Mouse (Mus musculus) ZHBTc4 (cell line): Measurements from ENCODE around the gene Plxna4.
"Not testable (repeated sequence)": the region's sequence is repeated elsewhere in the genome, so short reads cannot be mapped to it uniquely, and the experiment has no call there.

Experiments used
- DNase-seq: peaks from one replicate; pipeline ENCODE4 v3.0.0-alpha.2; 2011; ENCODE audit warnings: low read depth, low spot score

Gene Plxna4

DNA sequence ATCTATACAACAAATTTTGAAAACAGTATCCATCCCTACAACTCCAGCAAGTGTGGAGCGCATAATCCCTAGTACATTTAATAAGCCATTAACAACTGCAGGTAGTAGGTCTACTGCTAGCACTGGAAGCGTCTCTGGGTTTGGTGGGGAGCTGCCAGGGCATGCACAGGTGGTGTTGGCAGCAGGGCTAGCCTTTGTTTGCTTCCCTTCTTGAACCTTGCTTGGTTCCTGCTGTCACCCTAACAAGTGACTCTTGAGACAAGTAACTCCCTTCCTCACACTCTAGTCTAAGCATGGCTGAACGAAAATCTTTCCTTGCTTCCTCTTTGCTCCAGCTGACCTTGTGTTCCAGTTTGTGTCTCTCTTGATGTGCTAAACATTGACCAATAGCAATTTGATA, 44.0 kb downstream of the Plxna4 start:
- DNase-seq = no peak

DNA sequence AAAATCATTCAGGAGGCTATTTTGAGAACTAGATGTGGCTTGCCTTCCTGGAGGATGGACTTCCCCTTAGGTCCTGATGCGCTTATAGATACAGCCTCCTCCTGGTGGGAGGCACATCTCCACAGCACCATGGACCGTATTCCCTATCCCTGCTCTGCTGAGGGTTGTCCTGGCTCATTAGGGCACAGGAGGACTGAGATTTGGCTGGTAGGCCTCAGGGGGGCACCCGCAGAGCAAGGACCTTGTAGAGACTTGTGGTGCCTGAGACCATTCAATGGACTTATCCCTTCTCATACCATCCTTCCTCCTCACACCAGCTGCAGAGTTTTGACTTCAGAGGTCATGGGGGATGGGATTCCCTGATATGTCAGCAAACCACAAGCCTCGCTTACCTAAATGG, 47.8 kb downstream of the Plxna4 start:
- no peak for DNase-seq

DNA sequence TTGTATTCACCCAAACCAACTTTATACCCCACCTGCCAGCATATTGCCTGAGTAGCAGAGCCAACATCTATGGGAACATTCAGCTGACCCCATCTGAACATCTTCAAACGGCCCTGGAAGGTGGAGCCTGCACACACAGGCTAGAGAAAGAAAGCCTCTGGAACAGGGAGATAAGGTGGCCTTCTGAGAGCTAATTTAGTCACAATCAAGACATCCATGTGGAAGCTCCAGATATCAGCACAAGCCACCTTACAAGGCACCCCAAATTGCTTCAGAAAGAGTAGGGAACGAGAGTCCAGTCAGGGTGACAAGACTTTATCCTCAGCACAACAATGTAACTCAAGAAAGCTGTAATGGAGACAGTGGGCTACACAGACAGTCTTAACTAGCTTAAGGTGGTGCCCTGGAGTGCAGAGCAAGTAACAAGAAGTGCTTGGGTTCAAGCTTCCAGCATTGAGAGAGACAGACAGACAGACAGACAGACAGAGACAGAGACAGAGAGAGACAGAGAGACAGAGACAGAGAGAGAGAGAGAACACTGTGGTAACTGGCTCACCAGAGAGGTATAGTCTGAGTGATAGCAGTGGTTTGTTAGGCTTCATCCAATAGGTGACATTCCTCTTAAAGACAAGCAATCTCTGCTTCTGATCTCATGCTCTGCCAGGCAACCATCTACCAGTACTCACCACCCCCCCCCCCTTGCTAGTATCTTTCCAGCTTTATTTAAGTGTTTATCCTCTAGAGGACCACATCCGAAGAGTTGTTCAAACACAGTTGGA, 53.8 kb downstream of the Plxna4 start:
- no peak for DNase-seq

DNA sequence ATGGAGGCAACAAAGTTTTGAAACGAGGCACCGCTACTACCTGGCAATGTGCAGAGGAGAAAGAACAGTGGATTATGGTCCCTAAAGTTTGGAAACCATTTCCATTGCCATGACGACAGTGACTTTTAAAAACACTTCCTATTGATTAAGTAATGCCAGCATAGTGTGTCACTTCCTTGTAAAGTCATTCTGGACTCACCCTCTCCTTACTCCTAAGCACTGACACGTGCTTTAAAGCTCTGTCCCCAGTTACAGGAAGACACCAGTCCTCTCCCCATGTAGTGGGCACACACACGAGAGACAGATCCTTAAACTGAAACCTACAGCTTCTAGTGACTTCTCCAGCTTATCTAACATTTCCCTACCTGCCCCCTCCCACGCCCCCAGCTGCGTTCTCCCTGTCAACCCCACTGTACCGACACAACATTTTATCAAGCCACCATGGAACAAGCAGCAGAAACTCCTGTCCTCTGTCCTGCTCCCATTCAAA, 59.9 kb downstream of the Plxna4 start:
- DNase-seq = no peak

DNA sequence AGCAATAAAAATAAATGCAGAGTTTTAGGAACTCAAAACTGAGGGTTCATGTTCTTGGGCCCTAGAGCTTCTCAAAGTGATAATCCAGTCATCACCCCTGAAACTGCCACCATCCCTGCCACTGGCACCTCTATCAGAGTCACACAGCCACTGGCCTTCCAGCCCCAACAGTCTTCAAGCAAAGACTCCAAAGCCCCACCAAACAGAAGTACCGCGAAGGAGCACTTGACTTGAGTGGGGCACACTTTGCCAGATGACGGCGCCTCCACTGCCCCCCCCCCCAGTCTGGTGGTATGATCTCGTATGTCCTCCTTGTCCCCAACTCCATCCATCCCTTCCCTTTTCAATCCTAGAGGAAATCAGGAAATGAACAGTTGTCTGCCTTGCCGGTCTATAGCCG, 60.5 kb downstream of the Plxna4 start:
- DNase-seq = no peak

DNA sequence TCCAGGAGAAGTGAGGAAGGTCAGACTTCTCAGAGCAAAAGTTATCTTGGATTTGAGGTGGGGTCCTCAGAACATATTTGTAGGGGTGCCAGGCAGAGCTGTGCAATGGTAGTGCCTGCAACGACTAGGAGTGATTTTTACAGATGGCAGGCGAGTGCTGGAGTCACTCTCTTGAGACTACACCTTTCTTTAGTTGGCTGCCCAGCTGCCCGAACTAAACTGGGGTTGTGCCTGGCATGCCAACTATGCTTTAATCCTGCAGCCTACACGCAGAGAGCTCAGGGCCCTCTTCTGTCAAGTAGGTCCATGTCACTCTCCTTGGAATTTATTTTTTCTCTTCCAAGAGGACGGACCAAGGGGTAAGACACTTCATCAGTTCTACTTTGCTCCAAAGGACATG, 61.2 kb downstream of the Plxna4 start:
- DNase-seq = no peak

DNA sequence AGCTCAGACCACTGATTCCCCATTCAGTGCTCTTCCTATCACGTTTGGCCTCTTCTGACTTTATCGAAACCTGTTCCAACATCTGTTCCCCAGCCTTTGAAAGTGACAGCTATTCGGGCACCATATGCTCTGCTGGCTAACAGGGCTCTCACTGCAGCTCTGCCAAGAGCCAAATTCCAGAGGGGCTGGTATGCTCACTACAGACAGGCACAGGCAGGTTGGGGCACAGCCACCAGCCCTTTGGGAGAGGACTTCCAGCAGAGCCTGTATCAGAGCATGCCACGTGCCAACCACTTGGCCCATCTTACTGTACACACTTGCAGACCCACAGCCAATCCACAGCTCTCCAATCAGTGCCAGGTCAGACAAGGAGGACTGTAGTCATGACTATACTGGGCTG, 67.9 kb downstream of the Plxna4 start:
- DNase-seq = no peak

DNA sequence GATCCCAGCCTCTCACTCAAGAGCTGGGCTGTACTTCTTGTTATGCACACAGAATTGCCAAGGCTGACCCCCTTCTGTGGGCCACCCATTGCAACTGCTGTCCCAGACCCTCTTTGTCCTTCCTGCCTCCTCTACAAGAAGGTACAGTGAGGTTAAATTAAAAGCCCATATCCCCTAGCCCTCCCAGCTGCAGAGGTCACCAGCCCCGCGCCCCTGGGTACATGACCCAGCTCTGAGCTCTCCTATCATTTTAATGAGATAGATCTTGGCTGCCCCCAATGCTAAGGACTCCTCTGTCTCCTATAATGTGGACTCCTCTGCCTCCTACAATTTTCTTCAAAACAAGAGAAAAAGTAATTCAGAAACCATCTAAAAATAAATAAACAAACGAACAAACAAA, 69.4 kb downstream of the Plxna4 start:
- no peak for DNase-seq

DNA sequence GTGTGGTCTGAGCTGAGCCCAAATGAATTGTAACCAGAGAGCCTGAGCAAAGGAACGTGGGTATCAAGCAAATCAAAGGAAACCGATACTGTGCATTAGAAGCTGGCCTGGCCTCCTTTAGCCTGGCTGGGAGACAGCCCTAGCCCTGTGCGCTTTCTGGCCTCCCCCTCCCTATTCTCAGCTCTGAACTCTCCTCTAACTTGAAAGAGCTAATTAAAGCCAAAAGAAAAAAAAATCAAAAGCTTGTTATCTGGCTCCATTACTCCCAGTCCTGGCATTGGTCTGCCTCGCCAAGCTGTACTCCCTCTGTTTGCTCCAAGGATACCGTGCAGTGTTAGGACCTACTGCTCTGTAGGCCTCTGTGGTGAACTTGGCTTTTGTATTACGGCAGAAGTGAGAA, 73.9 kb downstream of the Plxna4 start:
- DNase-seq = no peak

DNA sequence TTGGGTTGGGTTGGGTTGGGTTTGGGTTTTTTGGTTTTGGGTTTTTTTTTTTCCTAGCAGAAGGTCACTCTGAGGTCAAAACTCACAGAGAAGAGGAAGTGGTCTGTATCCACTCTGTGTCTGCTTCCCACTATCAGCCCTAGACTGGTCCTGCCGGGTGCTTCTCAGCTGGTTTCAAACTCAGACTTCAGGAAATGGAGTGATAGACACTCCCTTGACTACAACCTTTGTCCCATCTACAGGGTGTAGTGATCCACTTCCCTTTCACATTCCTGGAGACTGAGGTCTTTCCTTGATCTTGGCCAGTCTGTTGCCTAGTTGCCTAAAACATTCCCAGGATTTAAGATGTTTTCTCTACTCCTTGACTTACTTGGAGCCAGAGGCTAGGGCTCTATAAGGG, 76.0 kb downstream of the Plxna4 start:
- DNase-seq = peak; percentile 56

DNA sequence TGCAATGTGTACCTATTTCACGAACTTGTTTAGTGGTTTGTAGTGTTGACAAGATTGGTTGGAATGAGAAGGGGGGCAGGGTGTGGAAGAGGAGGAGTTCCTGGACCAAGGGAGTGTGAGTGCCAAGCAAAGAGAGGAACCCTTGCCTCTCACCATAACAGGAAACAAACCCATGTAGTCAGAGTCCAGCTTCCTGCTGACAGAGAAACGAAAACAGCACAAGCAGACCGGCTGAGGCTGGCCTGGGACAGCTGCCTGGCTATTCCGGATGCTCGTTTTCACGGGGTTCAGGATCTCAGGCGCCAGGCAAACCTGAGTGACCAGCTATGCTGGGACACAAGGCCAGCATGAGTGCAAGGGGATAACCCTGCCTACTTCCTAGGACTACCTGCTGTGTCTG, 77.1 kb downstream of the Plxna4 start:
- DNase-seq = no peak

DNA sequence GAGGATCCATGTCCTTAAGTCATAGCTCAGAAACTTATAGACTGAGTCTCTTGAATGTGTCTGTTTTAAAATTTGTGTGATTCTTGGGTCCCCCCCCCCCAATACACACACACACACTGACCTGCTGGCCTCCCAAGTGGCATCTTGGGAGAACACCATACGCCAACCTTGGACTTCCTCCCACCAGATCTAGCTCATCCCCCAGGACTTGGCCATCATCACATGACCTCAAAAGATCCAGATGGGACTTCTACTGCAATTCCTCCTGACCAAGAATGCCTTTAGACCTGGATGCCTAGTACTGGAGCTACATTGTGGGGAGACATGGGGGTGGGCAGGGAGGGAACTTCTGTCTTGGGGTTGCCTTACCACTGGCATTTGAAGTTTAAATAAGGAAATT, 77.5 kb downstream of the Plxna4 start:
- no peak for DNase-seq

DNA sequence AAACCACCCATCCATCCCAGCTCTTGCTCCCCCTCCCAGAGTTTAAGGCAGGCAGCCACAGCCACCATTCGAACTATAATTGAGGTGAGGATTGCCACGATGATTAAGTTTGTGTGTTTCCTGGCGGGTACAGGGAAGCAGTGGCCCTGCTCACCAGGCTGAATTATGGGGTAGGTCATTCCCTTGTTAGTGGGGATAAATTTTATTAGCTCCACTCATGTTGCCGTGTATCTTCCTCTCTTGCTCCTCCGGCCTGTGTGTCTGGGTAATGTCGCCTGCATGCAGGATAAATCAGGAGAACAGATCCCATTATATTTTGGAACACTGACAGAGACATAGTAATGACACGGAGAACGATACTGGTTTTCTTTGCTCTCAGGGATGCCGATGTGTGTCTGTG, 78.9 kb downstream of the Plxna4 start:
- no peak for DNase-seq

DNA sequence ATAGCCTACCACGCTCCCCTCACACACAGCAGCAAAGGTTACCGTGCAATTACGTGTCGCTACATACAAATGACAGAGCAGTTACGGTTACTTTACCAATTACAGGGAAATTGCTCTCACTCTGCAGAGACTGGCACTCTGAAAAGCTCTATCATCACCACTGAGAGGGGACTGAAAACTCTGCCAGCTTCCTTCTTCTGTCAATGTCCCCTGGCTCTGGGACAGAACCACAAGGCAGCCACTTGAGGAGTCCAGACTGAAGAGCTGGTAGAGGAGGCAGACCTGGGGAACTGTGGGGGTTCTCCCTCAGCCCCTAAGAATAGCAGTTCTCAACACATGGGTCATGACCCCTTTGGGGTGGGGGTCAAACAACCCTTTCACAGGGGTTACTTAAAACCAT, 83.0 kb downstream of the Plxna4 start:
- DNase-seq = no peak

DNA sequence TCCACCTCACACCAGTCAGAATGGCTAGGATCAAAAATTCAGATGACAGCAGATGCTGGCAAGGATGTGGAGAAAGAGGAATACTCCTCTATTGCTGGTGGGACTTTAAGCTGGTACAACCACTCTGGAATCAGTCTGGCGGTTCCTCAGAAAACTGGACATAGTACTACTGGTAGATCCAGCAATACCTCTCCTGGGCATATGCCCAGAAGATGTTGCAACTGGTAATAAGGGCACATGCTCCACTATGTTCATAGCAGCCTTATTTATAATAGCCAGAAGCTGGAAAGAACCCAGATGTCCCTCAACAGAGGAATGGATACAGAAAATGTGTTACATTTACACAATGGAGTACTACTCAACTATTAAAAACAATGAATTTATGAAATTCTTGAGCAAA, 86.8 kb downstream of the Plxna4 start:
- not testable (repeated sequence) for DNase-seq

DNA sequence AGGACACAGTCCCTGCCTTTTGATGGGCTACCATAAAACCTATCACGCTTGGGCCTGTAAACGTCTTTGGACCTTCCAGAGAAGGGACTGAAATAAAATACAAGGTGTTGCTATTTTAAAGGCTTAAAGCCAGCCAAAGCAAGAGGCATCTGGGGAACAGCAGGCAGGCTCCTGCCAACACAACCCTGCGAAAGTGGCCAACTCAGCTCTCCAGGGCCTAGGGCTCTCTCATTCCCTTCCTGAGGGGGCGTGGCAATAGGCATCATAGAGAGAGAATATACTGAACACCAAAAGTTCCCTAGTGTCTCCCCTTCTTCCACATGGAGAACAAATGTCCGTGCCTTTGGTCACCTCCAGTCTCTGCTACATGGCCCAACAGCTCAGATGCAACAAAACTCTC, 89.9 kb downstream of the Plxna4 start:
- DNase-seq = no peak

DNA sequence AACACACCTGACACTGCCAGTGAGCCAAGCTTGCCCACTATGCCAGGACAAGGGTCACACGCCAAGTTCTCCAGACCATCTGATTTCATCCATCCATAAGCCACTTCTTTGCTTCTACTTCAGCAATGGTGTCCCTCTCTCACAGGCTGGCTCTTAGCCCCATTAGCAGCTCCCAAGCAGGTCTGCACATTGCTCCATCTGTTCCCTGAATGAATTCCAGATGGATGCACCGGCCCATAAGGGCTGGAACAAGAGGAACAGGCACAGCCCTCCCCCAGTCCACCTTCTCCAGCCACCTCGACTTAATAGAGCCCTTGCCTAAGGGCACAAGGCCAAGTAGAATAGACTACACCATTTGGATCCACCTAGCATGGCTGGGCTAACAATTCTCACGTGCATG, 91.9 kb downstream of the Plxna4 start:
- no peak for DNase-seq

DNA sequence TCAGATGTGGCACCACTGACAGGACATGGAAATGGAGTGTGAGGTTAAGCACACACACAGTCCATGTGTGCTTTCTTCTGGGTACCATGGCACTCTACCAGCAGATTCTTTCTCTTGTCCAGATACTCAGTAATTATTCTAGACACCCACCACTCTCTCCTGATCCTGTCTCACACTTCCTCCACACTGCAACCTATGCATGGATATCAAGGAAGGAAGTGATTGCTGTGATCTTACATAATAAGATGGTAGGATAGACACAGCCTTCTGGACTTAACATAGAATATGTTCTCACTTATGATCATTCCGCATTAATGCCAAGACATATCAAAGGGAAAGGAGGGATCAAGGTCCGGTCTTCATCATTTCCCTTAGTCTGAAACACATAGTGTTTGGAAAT, 92.5 kb downstream of the Plxna4 start:
- DNase-seq = no peak

DNA sequence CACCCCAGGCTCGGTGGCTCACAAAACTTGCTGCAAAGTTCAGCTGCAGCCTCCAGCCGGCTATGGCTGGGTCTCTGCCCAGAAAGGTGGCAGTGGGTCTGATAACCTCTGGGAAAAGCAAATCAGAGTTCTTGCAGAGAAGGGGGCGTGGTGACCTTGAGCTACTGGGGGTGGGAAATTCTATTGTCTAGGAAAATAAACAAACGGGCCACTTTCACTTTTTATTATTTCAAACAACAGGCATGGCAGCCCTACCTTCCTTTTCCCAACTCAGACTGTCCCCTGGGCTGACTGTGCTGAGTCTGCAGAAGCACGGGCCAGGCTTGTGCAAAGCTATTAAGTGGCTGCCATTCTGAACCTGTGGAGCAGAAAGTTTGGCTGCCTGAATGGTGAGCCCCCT, 94.4 kb downstream of the Plxna4 start:
- peak; percentile 10 for DNase-seq

DNA sequence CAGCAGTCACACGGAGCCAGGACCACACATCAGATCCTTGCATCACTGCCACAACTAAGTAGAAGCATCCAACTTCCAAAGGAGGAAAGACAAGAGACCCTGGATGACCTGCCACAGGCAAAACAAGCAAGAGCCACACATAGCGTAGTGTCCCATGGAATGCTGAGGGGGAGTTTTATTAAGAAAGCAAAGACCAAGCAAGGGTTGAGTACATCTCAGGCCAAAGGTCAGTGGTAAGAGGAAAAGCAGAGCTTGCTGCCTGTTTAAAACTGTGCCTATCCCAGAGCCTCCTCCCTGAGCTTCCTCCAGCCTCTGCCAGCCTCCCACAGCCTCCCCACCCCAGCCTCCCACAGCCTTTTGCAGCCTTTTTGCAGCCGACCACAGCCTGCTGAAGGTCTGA, 100.9 kb downstream of the Plxna4 start:
- DNase-seq = no peak

DNA sequence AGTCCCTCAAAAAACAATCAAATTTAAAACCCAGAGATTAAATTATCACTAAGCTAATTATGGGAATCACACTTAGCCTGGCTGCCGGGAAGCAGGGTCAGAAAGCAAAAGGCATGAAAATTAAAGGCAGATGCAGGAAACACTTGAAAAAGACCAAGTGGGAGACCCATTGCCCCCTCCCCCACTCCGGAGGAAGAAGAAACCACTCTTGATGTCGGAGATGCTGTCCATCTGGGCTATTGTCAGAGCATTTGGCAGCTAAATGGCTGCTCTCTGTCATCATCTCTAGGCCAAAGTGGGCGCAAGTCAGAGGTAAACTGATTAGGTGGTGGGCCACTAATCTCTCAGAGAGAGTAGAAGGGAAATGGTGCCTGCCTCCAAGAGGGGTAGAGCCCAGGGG, 105.5 kb downstream of the Plxna4 start:
- no peak for DNase-seq

DNA sequence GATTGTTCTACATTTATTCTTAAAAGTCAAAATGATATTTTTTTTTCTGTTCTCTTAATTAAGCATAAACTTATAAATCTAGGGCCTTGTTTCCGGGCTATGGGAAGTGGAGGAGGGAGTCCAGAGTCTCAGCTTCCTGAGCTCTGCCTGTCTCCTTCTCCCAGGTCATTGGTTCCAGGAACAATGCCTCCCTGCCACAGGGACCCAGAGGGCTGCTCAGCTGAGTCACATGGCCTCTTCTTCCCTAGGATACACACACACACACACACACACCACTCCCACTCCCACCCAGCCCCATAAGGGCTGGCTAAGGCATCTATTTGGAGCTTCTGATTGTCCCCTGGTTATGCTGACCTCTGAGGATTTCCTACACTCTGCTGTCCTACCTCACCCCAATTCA, 107.3 kb downstream of the Plxna4 start:
- DNase-seq = no peak

DNA sequence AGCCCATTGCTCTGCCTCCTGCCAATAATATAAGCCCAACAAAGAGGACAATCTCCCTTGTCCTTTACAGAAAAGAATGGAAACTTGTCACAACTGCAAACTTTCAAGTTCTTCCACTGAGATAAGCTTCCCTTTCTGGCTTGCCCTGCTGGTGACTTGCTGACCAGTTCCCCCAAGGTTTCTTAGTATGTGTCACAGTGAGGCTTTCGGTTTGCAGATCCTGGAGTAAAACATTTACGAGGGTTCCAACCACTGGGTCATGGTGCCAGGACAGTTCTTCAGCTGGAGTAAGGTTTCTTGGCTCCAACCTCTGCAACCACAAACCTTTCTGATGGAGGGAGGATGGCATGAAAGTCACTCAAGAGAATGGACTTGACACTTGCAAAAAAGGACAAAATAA, 108.2 kb downstream of the Plxna4 start:
- no peak for DNase-seq

DNA sequence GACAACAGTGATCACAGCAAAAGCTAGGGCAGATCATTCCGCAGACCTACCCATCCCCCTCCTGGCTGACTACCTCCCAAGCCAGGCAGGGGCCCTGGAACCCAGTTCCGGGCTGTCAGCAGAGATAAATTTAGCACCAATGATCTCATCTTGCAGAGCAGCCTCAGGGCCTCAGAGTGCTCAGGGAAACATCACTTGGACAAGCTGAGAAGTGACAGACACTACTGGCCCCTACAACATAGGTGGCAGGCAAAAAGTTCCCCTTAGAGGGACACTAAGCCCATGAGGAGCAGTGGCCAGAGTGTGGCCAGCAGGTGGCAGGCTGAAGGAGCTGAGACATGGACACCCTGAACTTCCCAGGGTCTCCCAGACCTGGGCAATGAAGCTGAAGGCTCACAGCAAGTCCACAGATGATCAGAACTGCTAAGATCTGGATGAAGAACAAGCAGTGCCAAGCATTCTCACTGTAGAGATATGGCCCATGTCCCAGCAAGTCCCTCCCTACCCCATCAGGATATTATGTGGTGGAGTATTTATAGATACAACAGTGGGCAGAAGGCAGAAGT, 108.7 kb downstream of the Plxna4 start:
- no peak for DNase-seq
